Mouse (Mus musculus) testis, postnatal 10 days (tissue): ENCODE data around the gene Olfr77.

Experiments
- DNase-seq: peaks from one replicate; pipeline ENCODE4 v3.0.0; 2021; ENCODE audit warnings: low spot score

The Olfr77 gene

GRCm38 (mm10) chr9:19916565-19916964, at the start of gene Olfr77:
TSS of gene Olfr77 (plus strand) at chr9:19916865.
- DNase-seq: no peak

- DNase-seq: no peak
These were observed 28.8 kb upstream of the Olfr77 start, which contains the start of gene Olfr862 for GRCm38 (mm10) chr9:19887904-19888303. TSS of gene Olfr862 (minus strand) at chr9:19888004.

GRCm38 (mm10) chr9:19911170-19911569, 5.5 kb upstream of the Olfr77 start:
- no peak for DNase-seq
